Mouse (Mus musculus) hindbrain, embryonic 14.5 days (tissue): ENCODE results near the gene Exoc4. TPM values are rescaled to one million over a fixed set of nuclear protein-coding genes. Genes with fewer than 3 reads are reported as not detected.

Experiments
- ATAC-seq: fragments of 200-750 bp; cut with Nextera tagmentation; 2 replicates; pipeline ENCODE4 v1.8.0; 2017; ENCODE audit warnings: moderate number of reproducible peaks, mild to moderate bottlenecking, moderate TSS enrichment, moderate library complexity; ENCODE audit not compliant: low FRiP score
- DNase-seq: peaks from one replicate; pipeline ENCODE4 v3.0.0-alpha.2; 2015; ENCODE audit warnings: low spot score
- H3K27ac ChIP-seq: fragments of 300-500 bp; sonication (generic); 2 replicates; pipeline ENCODE4 v1.5.1; 2014; ENCODE audit warnings: mild to moderate bottlenecking, moderate library complexity
- H3K27me3 ChIP-seq: fragments of 300-500 bp; sonication (generic); 2 replicates; pipeline ENCODE4 v1.6.1; 2014; ENCODE audit warnings: mild to moderate bottlenecking, low read length, mixed read lengths; ENCODE audit not compliant: control insufficient read depth, insufficient read depth
- H3K36me3 ChIP-seq: fragments of 300-500 bp; sonication (generic); replicated peaks from 2 replicates; pipeline ENCODE4 v1.6.1; 2014; ENCODE audit not compliant: control insufficient read depth, insufficient read depth
- H3K4me1 ChIP-seq: fragments of 300-500 bp; sonication (generic); replicated peaks from 2 replicates; pipeline ENCODE4 v1.6.1; 2014; ENCODE audit warnings: antibody characterized with exemption, low read length, mixed read lengths; ENCODE audit not compliant: control insufficient read depth, insufficient read depth
- H3K4me2 ChIP-seq: fragments of 300-500 bp; sonication (generic); replicated peaks from 2 replicates; pipeline ENCODE4 v1.6.1; 2014; ENCODE audit warnings: mild to moderate bottlenecking, moderate library complexity
- H3K4me3 ChIP-seq: fragments of 300-500 bp; sonication (generic); replicated peaks from 2 replicates; pipeline ENCODE4 v1.5.1; 2014; ENCODE audit warnings: mild to moderate bottlenecking, low read length
- H3K9ac ChIP-seq: fragments of 300-500 bp; sonication (generic); 2 replicates; pipeline ENCODE4 v1.6.1; 2014
- H3K9me3 ChIP-seq: fragments of 300-500 bp; sonication (generic); 2 replicates; pipeline ENCODE4 v1.6.1; 2016; ENCODE audit warnings: low read length; ENCODE audit not compliant: control insufficient read depth
- WGBS: fragments of 180-500 bp; shearing (Covaris S2); extraction: QIAGEN DNeasy Blood & Tissue Kit; methylation state at CpG from one replicate; pipeline ENCODE4 v1.1.7; 2014; 5-methylcytosine and 5-hydroxymethylcytosine counted together
- polyA plus RNA-seq: library from polyadenylated mRNA; unstranded; fragments of >200 nt; fragmentation: Nextera tagmentation; extraction: Ambion mirVana; gene quantifications from 2 replicates; pipeline ENCODE4 v1.2.1, GENCODE M21; 2014

Exoc4 gene
- polyA plus RNA-seq, 1 experiment from 2014 or later: 34.7 TPM

GRCm38 (mm10) chr6:33685321-33685720, 436.4 kb downstream of the Exoc4 start:
- no peak overlapping the region for H3K4me3 ChIP-seq
- no peak for ATAC-seq
- no peak overlapping the region for H3K27ac ChIP-seq
- H3K9ac ChIP-seq: no peak overlapping the region
- H3K9me3 ChIP-seq: no peaks in the 10 kb centered on the region
- DNase-seq: no peak
- no peak overlapping the region for H3K4me2 ChIP-seq
- WGBS: 29% methylated on average over 2 of the region's 2 CpGs
- H3K36me3 ChIP-seq: no peaks in the 10 kb centered on the region
- no peaks in the 10 kb centered on the region for H3K27me3 ChIP-seq
- peaks cover 7% of the 10 kb centered on the region for H3K4me1 ChIP-seq

- ATAC-seq (no peak), DNase-seq (no peak)
- Histone ChIP-seq H3K4me2 (no peak overlapping the region), H3K9me3 (no peaks in the 10 kb centered on the region), H3K36me3 (no peaks in the 10 kb centered on the region), H3K9ac (no peak overlapping the region), H3K27me3 (no peaks in the 10 kb centered on the region), H3K4me3 (no peak overlapping the region), H3K27ac (no peak overlapping the region), H3K4me1 (no peaks in the 10 kb centered on the region)
- 92% methylated on average over 5 of the region's 5 CpGs for WGBS
These were observed 441.7 kb downstream of the Exoc4 start for GRCm38 (mm10) chr6:33690601-33691000.

GRCm38 (mm10) chr6:33696976-33697375, 448.1 kb downstream of the Exoc4 start:
- Histone ChIP-seq H3K4me2 (no peak overlapping the region), H3K9me3 (no peaks in the 10 kb centered on the region), H3K4me1 (no peaks in the 10 kb centered on the region), H3K27me3 (no peaks in the 10 kb centered on the region), H3K4me3 (no peak overlapping the region), H3K36me3 (no peaks in the 10 kb centered on the region), H3K27ac (no peak overlapping the region), H3K9ac (no peak overlapping the region)
- ATAC-seq (no peak), DNase-seq (no peak)
- WGBS: 89% methylated on average over 1 of the region's 1 CpGs

- Histone ChIP-seq H3K9me3 (no peaks in the 10 kb centered on the region), H3K27me3 (no peaks in the 10 kb centered on the region), H3K4me2 (no peak overlapping the region), H3K27ac (peak overlapping the region; percentile 28; the same call in 1 of the 2 replicates), H3K9ac (no peak overlapping the region), H3K4me1 (peaks cover 9% of the 10 kb centered on the region), H3K4me3 (no peak overlapping the region), H3K36me3 (no peaks in the 10 kb centered on the region)
- WGBS: 45% methylated on average over 4 of the region's 4 CpGs
- ATAC-seq: no peak
- no peak for DNase-seq
These were observed 460.0 kb downstream of the Exoc4 start for GRCm38 (mm10) chr6:33708907-33709306.

GRCm38 (mm10) chr6:33709340-33709739, 460.5 kb downstream of the Exoc4 start:
- H3K9ac ChIP-seq: no peak overlapping the region
- H3K4me1 ChIP-seq: peaks cover 9% of the 10 kb centered on the region
- H3K4me3 ChIP-seq: no peak overlapping the region
- H3K27ac ChIP-seq: peak overlapping the region; percentile 28; the same call in 1 of the 2 replicates
- H3K4me2 ChIP-seq: no peak overlapping the region
- no peaks in the 10 kb centered on the region for H3K36me3 ChIP-seq
- no peaks in the 10 kb centered on the region for H3K27me3 ChIP-seq
- ATAC-seq (no peak), DNase-seq (no peak)
- no peaks in the 10 kb centered on the region for H3K9me3 ChIP-seq
- 86% methylated on average over 5 of the region's 5 CpGs for WGBS

GRCm38 (mm10) chr6:33711742-33712141, 462.9 kb downstream of the Exoc4 start:
- Histone ChIP-seq H3K36me3 (no peaks in the 10 kb centered on the region), H3K4me3 (no peak overlapping the region), H3K27ac (no peak overlapping the region), H3K4me1 (peaks cover 9% of the 10 kb centered on the region), H3K9me3 (no peaks in the 10 kb centered on the region), H3K4me2 (no peak overlapping the region), H3K27me3 (no peaks in the 10 kb centered on the region), H3K9ac (no peak overlapping the region)
- ATAC-seq: no peak
- WGBS: 43% methylated on average over 3 of the region's 3 CpGs
- DNase-seq: no peak

- Histone ChIP-seq H3K4me2 (no peak overlapping the region), H3K4me3 (no peak overlapping the region), H3K27me3 (no peaks in the 10 kb centered on the region), H3K36me3 (no peaks in the 10 kb centered on the region), H3K9me3 (no peaks in the 10 kb centered on the region), H3K4me1 (peaks cover 9% of the 10 kb centered on the region), H3K27ac (peak overlapping the region; percentile 35; the same call in 1 of the 2 replicates), H3K9ac (no peak overlapping the region)
- ATAC-seq (no peak), DNase-seq (no peak)
- 52% methylated on average over 7 of the region's 7 CpGs for WGBS
These were observed 463.7 kb downstream of the Exoc4 start for GRCm38 (mm10) chr6:33712540-33713118.

GRCm38 (mm10) chr6:33716254-33716965, 467.5 kb downstream of the Exoc4 start:
- no peaks in the 10 kb centered on the region for H3K36me3 ChIP-seq
- ATAC-seq (no peak), DNase-seq (no peak)
- no peak overlapping the region for H3K4me2 ChIP-seq
- H3K4me1 ChIP-seq: peaks cover 10% of the 10 kb centered on the region
- H3K27me3 ChIP-seq: no peaks in the 10 kb centered on the region
- H3K9me3 ChIP-seq: no peaks in the 10 kb centered on the region
- H3K4me3 ChIP-seq: no peak overlapping the region
- WGBS: 49% methylated on average over 6 of the region's 6 CpGs
- H3K9ac ChIP-seq: no peak overlapping the region
- no peak overlapping the region for H3K27ac ChIP-seq

GRCm38 (mm10) chr6:33721166-33721565, 472.3 kb downstream of the Exoc4 start:
- no peak overlapping the region for H3K4me2 ChIP-seq
- no peaks in the 10 kb centered on the region for H3K27me3 ChIP-seq
- DNase-seq: no peak
- H3K27ac ChIP-seq: peak overlapping the region; percentile 6
- H3K4me3 ChIP-seq: no peak overlapping the region
- H3K4me1 ChIP-seq: 0 out of 2 replicates have a peak, but pooled peaks cover 5% of the 10 kb centered on the region
- no peaks in the 10 kb centered on the region for H3K36me3 ChIP-seq
- H3K9me3 ChIP-seq: no peaks in the 10 kb centered on the region
- no peak for ATAC-seq
- H3K9ac ChIP-seq: no peak overlapping the region
- 64% methylated on average over 4 of the region's 4 CpGs for WGBS
